Mouse (Mus musculus) c-Kit-positive CD71-positive TER-119-positive erythroid progenitor cells, embryonic 14.5 days (primary cell): ENCODE data around the gene F5.

Experiments
- DNase-seq: peaks from one replicate; pipeline ENCODE4 v3.0.0-alpha.2; 2013; ENCODE audit warnings: low spot score

The F5 gene

GRCm38 (mm10) chr1:164151387-164152088 is at the start of gene F5:
TSS of gene F5 (plus strand) at chr1:164151838.
- no peak for DNase-seq

GRCm38 (mm10) chr1:164109763-164110162 is 41.9 kb upstream of the F5 start:
- DNase-seq = no peak

GRCm38 (mm10) chr1:164110591-164111329 is 40.9 kb upstream of the F5 start:
- DNase-seq = no peak

GRCm38 (mm10) chr1:164114280-164114679 is 37.4 kb upstream of the F5 start:
- DNase-seq = no peak

GRCm38 (mm10) chr1:164114947-164115493 is 36.6 kb upstream of the F5 start, which contains the start of gene Selp:
TSS of gene Selp (plus strand) at chr1:164115264.
- DNase-seq = no peak

- DNase-seq = no peak
These were observed 36.0 kb upstream of the F5 start for GRCm38 (mm10) chr1:164115647-164116046.

- no peak for DNase-seq
These were observed 33.8 kb upstream of the F5 start for GRCm38 (mm10) chr1:164117869-164118268.

GRCm38 (mm10) chr1:164119892-164120776 is 31.5 kb upstream of the F5 start:
- no peak for DNase-seq

- DNase-seq = no peak
These were observed 30.9 kb upstream of the F5 start for GRCm38 (mm10) chr1:164120777-164121158.

- no peak for DNase-seq
These were observed 27.8 kb upstream of the F5 start for GRCm38 (mm10) chr1:164123836-164124235.

- no peak for DNase-seq
These were observed 21.6 kb upstream of the F5 start for GRCm38 (mm10) chr1:164130013-164130412.

- DNase-seq = no peak
These were observed 19.0 kb upstream of the F5 start for GRCm38 (mm10) chr1:164132609-164133008.

GRCm38 (mm10) chr1:164134101-164134500 is 17.5 kb upstream of the F5 start:
- no peak for DNase-seq

GRCm38 (mm10) chr1:164135360-164135759 is 16.3 kb upstream of the F5 start:
- DNase-seq = no peak

- no peak for DNase-seq
These were observed 15.7 kb upstream of the F5 start for GRCm38 (mm10) chr1:164135960-164136359.

GRCm38 (mm10) chr1:164136636-164137035 is 15.0 kb upstream of the F5 start:
- no peak for DNase-seq

GRCm38 (mm10) chr1:164138365-164139130 is 13.1 kb upstream of the F5 start:
- peak; percentile 60 for DNase-seq

- DNase-seq = no peak
These were observed 12.2 kb upstream of the F5 start for GRCm38 (mm10) chr1:164139464-164139863.

- no peak for DNase-seq
These were observed 2.6 kb upstream of the F5 start for GRCm38 (mm10) chr1:164149083-164149482.

GRCm38 (mm10) chr1:164152836-164153235 is 1.2 kb downstream of the F5 start:
- DNase-seq = no peak

GRCm38 (mm10) chr1:164154983-164155382 is 3.3 kb downstream of the F5 start:
- no peak for DNase-seq
